Mouse (Mus musculus): ENCODE results near the gene Flywch1. TPM values are rescaled to one million over a fixed set of nuclear protein-coding genes. Genes with fewer than 3 reads are reported as not detected.

Gene Flywch1
- polyA plus RNA-seq, 1 experiment from 2014 or later = 41.0 TPM

GRCm38 (mm10) chr17:23719455-23719854 is 51.9 kb downstream of the Flywch1 start:
- DNase-seq (ENCODE audit: low spot score) = no peak

- DNase-seq (ENCODE audit: low spot score) = no peak
Observed at GRCm38 (mm10) chr17:23717003-23717402, 54.4 kb downstream of the Flywch1 start.

DNA sequence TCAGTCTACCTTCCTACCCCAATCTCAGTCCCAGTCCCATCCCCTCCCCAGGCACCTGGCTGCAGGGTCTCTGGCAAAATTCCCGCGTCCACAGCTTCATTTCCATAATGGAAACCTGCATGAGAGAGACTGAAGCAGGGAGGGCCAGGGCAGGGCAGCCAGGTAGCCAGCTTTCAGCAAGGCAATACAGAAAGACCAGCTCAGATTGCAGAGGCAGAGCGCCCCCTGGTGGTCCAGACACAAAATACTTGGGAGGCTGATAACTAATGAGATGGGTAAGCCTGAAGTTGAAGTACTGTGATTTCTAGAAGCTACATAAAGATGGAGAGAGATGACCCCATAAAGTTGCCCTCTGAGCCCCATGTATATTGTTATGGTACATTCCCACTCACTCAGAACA is 65.2 kb downstream of the Flywch1 start:
- peak; percentile 69 for DNase-seq (ENCODE audit: low spot score)

DNA sequence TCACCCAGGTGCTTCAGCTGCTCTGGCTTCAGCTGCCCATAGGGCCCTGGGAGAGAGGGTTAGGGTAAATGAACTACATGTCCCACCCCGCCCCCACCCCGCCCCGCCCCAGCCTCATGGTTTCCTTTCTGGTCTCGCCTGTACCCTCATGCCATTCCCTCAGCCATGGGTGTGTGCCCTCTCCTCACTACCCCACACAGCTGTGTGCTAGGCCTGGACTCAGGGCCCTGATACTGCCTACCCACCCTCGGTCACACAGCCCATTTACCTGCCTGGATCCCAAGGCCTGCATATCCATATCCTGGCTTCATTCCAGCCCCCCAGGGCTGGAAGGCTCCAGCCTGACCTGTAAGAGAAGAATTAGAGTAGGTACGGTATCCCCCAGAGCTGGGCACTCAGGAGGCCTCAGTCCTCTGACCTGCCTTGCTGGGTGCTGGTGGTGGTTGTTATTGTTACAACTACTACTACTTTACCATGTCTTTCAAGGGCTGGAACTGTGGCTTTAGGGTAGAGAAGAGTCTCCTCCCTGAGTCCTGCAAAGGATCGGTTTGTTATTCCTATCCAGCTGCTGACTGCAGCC is 65.8 kb downstream of the Flywch1 start:
- no peak for DNase-seq (ENCODE audit: low spot score)

- no peak for DNase-seq (ENCODE audit: low spot score)
Observed at GRCm38 (mm10) chr17:23704741-23705140, 66.7 kb downstream of the Flywch1 start.

DNA sequence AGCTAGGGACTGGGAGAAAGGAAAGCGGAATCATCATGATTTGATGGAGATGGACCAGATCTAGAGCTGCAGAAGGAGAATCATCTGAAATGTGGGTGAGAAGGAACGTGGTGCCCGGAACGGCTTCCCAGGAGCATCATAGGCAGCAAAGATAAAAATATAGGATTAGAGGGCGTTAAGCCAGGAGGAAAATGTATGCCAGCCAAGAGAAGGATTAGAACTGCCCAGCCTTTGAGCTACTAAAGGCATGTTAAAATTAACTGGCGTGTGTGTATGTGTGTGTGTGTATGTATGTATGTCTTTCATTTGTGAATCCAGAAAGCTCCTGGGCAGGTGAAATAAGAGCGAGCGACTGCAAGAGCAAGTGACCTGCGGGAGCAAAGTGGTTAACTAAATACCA is 68.1 kb downstream of the Flywch1 start:
- no peak for DNase-seq (ENCODE audit: low spot score)

Other genes starting within 250 kb of the Flywch1 start
- 14.6 and 14.9 TPM in 2 replicates for gene Zfp213, start 207.4 kb downstream of the Flywch1 start, polyA plus RNA-seq (2015; fragmentation: Nextera tagmentation; extraction: Ambion mirVana)
- 1.5 and 1.7 TPM in 2 replicates for gene Zfp13, start 172.1 kb downstream of the Flywch1 start, polyA plus RNA-seq (2015; fragmentation: Nextera tagmentation; extraction: Ambion mirVana)
- 0.05 and 0.08 TPM in 2 replicates for gene Zscan10, start 170.7 kb downstream of the Flywch1 start, polyA plus RNA-seq (2015; fragmentation: Nextera tagmentation; extraction: Ambion mirVana)
- 0.59 and 1.1 TPM in 2 replicates for gene Mmp25, start 126.3 kb downstream of the Flywch1 start, polyA plus RNA-seq (2015; fragmentation: Nextera tagmentation; extraction: Ambion mirVana)
- 0.58 and 0.99 TPM in 2 replicates for gene Bicdl2, start 111.1 kb downstream of the Flywch1 start, polyA plus RNA-seq (2015; fragmentation: Nextera tagmentation; extraction: Ambion mirVana)
- 62.0 and 70.7 TPM in 2 replicates for gene Hcfc1r1, start 98.0 kb downstream of the Flywch1 start, polyA plus RNA-seq (2015; fragmentation: Nextera tagmentation; extraction: Ambion mirVana)
- 47.3 and 50.7 TPM in 2 replicates for gene Thoc6, start 97.7 kb downstream of the Flywch1 start, polyA plus RNA-seq (2015; fragmentation: Nextera tagmentation; extraction: Ambion mirVana)
- 6.0 and 9.4 TPM in 2 replicates for gene Tnfrsf12a, start 94.1 kb downstream of the Flywch1 start, polyA plus RNA-seq (2015; fragmentation: Nextera tagmentation; extraction: Ambion mirVana)
- gene Cldn6, start 92.4 kb downstream of the Flywch1 start, polyA plus RNA-seq (2015; fragmentation: Nextera tagmentation; extraction: Ambion mirVana) = 0.39 and 0.45 TPM in 2 replicates
- gene Cldn9, start 87.6 kb downstream of the Flywch1 start, polyA plus RNA-seq (2015; fragmentation: Nextera tagmentation; extraction: Ambion mirVana) = 0.57 and 1.3 TPM in 2 replicates
- 0.26 and 0.77 TPM in 2 replicates for gene 1520401A03Rik, start 48.8 kb downstream of the Flywch1 start, polyA plus RNA-seq (2015; fragmentation: Nextera tagmentation; extraction: Ambion mirVana)
- 35.9 and 40.1 TPM in 2 replicates for gene Pkmyt1, start 45.3 kb downstream of the Flywch1 start, polyA plus RNA-seq (2015; fragmentation: Nextera tagmentation; extraction: Ambion mirVana)
- 6.1 and 7.6 TPM in 2 replicates for gene Paqr4, start 30.7 kb downstream of the Flywch1 start, polyA plus RNA-seq (2015; fragmentation: Nextera tagmentation; extraction: Ambion mirVana)
- 7.2 and 7.3 TPM in 2 replicates for gene Kremen2, start 25.8 kb downstream of the Flywch1 start, polyA plus RNA-seq (2015; fragmentation: Nextera tagmentation; extraction: Ambion mirVana)
- 13.4 and 14.6 TPM in 2 replicates for gene Flywch2, start 14.5 kb upstream of the Flywch1 start, polyA plus RNA-seq (2015; fragmentation: Nextera tagmentation; extraction: Ambion mirVana)
- 318 and 508 TPM in 2 replicates for gene Srrm2, start 18.9 kb upstream of the Flywch1 start, polyA plus RNA-seq (2015; fragmentation: Nextera tagmentation; extraction: Ambion mirVana)
- 1,085 and 1,139 TPM in 2 replicates for gene Elob, start 57.5 kb upstream of the Flywch1 start, polyA plus RNA-seq (2015; fragmentation: Nextera tagmentation; extraction: Ambion mirVana)
- gene Prss33, start 64.5 kb upstream of the Flywch1 start, polyA plus RNA-seq (2015; fragmentation: Nextera tagmentation; extraction: Ambion mirVana) = 0.40 and 0.48 TPM in 2 replicates
- gene Prss32, start 72.3 kb upstream of the Flywch1 start, polyA plus RNA-seq (2015; fragmentation: Nextera tagmentation; extraction: Ambion mirVana) = 0.12 and 0.14 TPM in 2 replicates
- 0.28 and 0.42 TPM in 2 replicates for gene Prss41, start 72.6 kb upstream of the Flywch1 start, polyA plus RNA-seq (2015; fragmentation: Nextera tagmentation; extraction: Ambion mirVana)
- gene Prss21, start 96.5 kb upstream of the Flywch1 start, polyA plus RNA-seq (2015; fragmentation: Nextera tagmentation; extraction: Ambion mirVana) = not detected in 2 replicates
- 3.0 TPM in 2 replicates for gene Dcpp1, start 109.3 kb upstream of the Flywch1 start, polyA plus RNA-seq (2015; fragmentation: Nextera tagmentation; extraction: Ambion mirVana)
- gene Dcpp2, start 109.3 kb upstream of the Flywch1 start, polyA plus RNA-seq (2015; fragmentation: Nextera tagmentation; extraction: Ambion mirVana) = 0.65 and 1.1 TPM in 2 replicates
- 1.9 and 3.2 TPM in 2 replicates for gene Dcpp3, start 145.9 kb upstream of the Flywch1 start, polyA plus RNA-seq (2015; fragmentation: Nextera tagmentation; extraction: Ambion mirVana)
- gene Sbp, start 170.1 kb upstream of the Flywch1 start, polyA plus RNA-seq (2015; fragmentation: Nextera tagmentation; extraction: Ambion mirVana) = 1.6 and 1.8 TPM in 2 replicates
- 2.8 and 3.9 TPM in 2 replicates for gene Sbpl, start 183.7 kb upstream of the Flywch1 start, polyA plus RNA-seq (2015; fragmentation: Nextera tagmentation; extraction: Ambion mirVana)
- gene Prss30, start 209.0 kb upstream of the Flywch1 start, polyA plus RNA-seq (2015; fragmentation: Nextera tagmentation; extraction: Ambion mirVana) = 0.65 and 0.77 TPM in 2 replicates
- 0.22 and 0.70 TPM in 2 replicates for gene Prss22, start 226.5 kb upstream of the Flywch1 start, polyA plus RNA-seq (2015; fragmentation: Nextera tagmentation; extraction: Ambion mirVana)

Data from thymus, postnatal 0 days (tissue).